Mouse (Mus musculus) thymus, postnatal 36 days (tissue): Measurements from ENCODE around the gene Tmc2.
A peak's percentile ranks its signal among the peaks of the same experiment; 100 is the strongest.

Source experiments
- DNase-seq, 2 experiments: peaks; one replicate each; pipeline ENCODE4 v3.0.0; 2022; ENCODE audit warnings: mixed read lengths in 2 of 2

The Tmc2 gene

GRCm38 (mm10) chr2:130194894-130195293 lies at the start of gene Tmc2:
Gene Tmc2 (plus strand): TSS chr2:130195194.
- no peak for DNase-seq

GRCm38 (mm10) chr2:130146089-130146668 lies 48.8 kb upstream of the Tmc2 start:
- DNase-seq, result no peak

GRCm38 (mm10) chr2:130155171-130155570 lies 39.8 kb upstream of the Tmc2 start:
- no peak for DNase-seq

- no peak for DNase-seq
Observed at GRCm38 (mm10) chr2:130155851-130156250, 39.1 kb upstream of the Tmc2 start.

GRCm38 (mm10) chr2:130157231-130158087 lies 37.5 kb upstream of the Tmc2 start:
- no peak for DNase-seq

- DNase-seq, result no peak
Observed at GRCm38 (mm10) chr2:130158088-130158437, 36.9 kb upstream of the Tmc2 start.

DNA sequence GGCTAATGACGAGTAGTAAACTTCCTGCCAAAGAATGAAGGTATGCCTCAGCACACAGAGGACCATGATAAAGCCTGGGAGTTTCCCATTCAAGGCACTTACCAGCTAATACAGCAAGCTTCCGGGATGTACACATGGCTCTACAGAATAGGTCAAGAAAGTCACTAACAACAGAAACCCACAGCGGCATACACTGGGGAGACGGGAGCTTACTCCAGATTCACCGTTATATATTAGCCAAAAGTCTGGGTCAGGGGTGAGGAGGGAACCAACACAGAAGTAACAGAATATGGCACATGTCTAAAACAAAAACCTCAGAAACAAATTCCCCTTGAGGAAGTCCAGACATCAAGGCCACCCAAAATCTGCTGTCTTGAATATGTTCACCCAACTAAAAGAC lies 32.3 kb upstream of the Tmc2 start:
- no peak for DNase-seq

- DNase-seq, result peak in 1 of 2 experiments; percentile 16
Observed at GRCm38 (mm10) chr2:130166311-130167214, 28.4 kb upstream of the Tmc2 start.

- peak; percentile 12 to 23 for DNase-seq
Observed at GRCm38 (mm10) chr2:130167861-130168260, 27.1 kb upstream of the Tmc2 start.

DNA sequence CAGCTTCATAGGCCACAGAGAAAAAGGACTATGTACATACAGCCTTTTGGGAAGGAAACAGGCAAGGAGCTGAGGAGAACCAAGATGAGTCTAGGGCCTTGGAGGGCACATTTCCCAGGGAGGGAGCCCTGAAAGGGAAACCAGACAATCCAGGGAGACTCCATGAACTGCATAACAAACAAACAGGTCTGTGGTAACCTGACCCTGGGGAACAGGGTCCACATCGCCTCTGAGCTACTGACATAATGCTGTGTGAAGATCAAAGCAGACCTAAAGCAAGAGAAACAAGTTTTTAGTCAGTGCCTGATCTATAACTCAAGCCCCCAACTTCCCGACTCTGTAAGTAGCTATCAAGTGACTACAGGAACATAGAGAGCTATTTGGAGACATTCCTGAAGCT lies 23.3 kb upstream of the Tmc2 start:
- no peak for DNase-seq

DNA sequence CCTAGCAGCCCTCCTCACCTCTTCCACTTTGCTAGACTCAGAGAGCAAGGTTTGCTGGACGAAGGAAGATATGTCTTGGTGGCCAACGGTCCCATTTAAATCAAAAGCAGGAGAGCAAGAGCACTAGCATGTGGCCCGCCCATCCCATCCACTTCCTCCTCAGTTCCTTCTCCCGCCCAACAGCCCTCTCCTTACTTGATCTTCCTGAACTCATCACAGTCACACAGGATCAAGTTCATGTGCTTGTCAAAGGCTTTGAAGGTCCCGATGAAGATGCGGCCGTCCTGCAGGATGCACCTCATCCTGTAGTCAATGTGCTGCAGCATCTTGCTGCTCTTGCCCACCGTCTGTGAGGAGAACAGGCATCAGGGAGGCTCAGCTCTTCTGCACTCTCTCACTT lies 18.2 kb upstream of the Tmc2 start:
- no peak for DNase-seq

GRCm38 (mm10) chr2:130178381-130178705 lies 16.7 kb upstream of the Tmc2 start:
- DNase-seq, result no peak

- DNase-seq, result peak; percentile 79 to 80
Observed at GRCm38 (mm10) chr2:130178706-130179506, 16.1 kb upstream of the Tmc2 start, which contains the start of gene Snrpb. Gene Snrpb (minus strand): TSS chr2:130179403.

DNA sequence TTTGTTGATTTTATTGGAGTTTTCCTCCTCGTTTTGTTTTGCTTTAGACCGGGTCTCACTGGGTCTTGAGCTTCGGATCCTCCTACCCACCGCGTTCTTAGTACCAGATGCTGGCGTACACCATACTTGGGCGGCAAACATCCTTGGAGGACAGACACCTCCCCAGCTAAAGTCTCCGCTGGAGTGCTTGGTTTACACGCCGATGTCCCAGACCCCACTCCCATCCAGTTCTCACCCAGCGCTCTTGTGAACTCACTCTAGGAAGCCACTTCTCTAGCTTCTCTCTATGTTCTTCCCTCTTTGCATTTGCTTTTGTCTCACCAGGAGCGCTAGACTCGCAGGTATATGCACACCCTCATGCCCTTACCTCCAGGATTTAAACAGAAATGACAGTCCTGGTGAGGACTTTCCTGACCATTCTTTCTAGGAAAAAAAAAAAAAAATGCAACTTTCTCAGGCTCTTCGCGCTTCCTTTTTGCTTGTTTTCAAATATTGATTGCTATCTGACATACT lies 15.4 kb upstream of the Tmc2 start:
- DNase-seq, result no peak

DNA sequence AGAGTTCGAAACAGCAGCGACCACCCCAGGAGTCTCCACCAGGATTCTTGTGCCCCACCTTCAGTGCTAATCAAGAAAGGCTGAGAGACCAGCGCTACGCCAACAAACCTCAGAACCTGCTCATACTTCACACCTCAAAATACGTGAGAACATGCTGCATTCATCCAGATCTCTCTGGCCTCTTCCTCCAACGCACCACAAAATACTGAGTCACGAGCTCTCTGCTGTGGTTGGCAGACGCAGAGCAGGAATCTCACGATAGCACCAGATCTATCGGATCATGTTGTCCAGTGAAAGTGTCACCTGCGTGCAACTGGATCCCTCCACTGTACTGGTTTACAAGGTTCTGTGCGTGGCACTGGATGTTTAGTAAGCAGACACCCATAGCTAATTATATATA lies 6.6 kb upstream of the Tmc2 start:
- DNase-seq, result no peak

- DNase-seq, result no peak
Observed at GRCm38 (mm10) chr2:130200961-130201360, 6.0 kb downstream of the Tmc2 start.

- no peak for DNase-seq
Observed at GRCm38 (mm10) chr2:130207376-130207775, 12.4 kb downstream of the Tmc2 start.

DNA sequence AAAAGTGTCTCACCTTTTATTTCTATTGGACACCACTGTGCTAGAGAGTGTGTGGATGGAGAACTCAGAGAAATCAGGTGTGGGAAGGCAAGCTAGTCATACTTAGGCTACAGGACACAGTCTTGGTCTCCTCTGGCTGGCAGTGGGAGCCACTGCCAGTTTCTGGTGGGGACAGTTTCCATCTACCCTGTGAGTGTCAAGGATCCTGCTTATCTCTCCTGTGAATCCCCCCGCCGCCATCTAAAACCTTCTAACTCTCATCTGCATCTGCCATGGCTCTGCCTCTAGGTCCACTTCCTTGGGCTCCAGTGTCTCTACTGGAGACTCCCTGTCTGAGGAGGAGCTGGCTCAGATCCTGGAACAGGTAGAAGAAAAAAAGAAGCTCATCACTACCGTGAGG lies 13.0 kb downstream of the Tmc2 start:
- no peak for DNase-seq

- no peak for DNase-seq
Observed at GRCm38 (mm10) chr2:130209636-130210035, 14.6 kb downstream of the Tmc2 start.

DNA sequence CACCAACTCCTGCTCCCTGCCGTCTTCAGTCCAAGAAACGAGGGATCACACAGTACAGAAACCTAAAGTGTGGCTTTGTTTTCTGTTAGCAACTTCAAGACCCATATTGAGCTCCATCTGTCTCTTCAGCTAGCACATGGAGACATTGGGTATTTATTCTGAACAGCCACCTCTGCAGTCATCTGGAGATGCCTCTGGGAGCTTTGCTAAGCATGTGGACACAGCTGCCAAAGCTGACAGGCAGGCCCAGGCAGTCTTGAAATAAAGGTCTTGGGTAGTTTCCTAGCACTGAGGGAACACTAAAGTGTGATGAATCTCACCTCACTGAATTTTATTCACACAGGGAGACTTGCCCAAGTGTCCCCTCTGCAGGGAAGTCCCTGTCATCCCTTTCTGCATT lies 16.6 kb downstream of the Tmc2 start:
- no peak for DNase-seq

GRCm38 (mm10) chr2:130246912-130247311 lies 51.9 kb downstream of the Tmc2 start:
- peak in 1 of 2 experiments; percentile 10 for DNase-seq

- DNase-seq, result no peak
Observed at GRCm38 (mm10) chr2:130248226-130248625, 53.2 kb downstream of the Tmc2 start.
